Mouse (Mus musculus) kidney, embryonic 16.5 days (tissue): ENCODE results near the gene Lrch1. TPM values are rescaled to one million over a fixed set of nuclear protein-coding genes. Genes with fewer than 3 reads are reported as not detected.

Experiments
- ATAC-seq: fragments of 200-750 bp; cut with Nextera tagmentation; 2 replicates; pipeline ENCODE4 v1.8.0; 2017; ENCODE audit warnings: moderate TSS enrichment; ENCODE audit not compliant: low FRiP score, low TSS enrichment
- H3K27ac ChIP-seq: fragments of 300-500 bp; sonication (generic); 2 replicates; pipeline ENCODE4 v1.5.1; 2014; ENCODE audit warnings: low read length
- H3K27me3 ChIP-seq: fragments of 300-500 bp; sonication (generic); 2 replicates; pipeline ENCODE4 v1.6.1; 2014; ENCODE audit warnings: low read length, control low read depth, mixed read lengths; ENCODE audit not compliant: insufficient read depth
- H3K36me3 ChIP-seq: fragments of 300-500 bp; sonication (generic); 2 replicates; pipeline ENCODE4 v1.6.1; 2014; ENCODE audit warnings: low read length, control low read depth, mixed read lengths; ENCODE audit not compliant: insufficient read depth
- H3K4me1 ChIP-seq: fragments of 300-500 bp; sonication (generic); 2 replicates; pipeline ENCODE4 v1.6.1; 2014; ENCODE audit warnings: low read length, control low read depth, mixed read lengths; ENCODE audit not compliant: insufficient read depth
- H3K4me2 ChIP-seq: fragments of 300-500 bp; sonication (generic); replicated peaks from 2 replicates; pipeline ENCODE4 v1.6.1; 2014; ENCODE audit warnings: low read depth, low read length
- H3K4me3 ChIP-seq: fragments of 300-500 bp; sonication (generic); 2 replicates; pipeline ENCODE4 v1.5.1; 2014; ENCODE audit warnings: mild to moderate bottlenecking, low read length
- H3K9ac ChIP-seq: fragments of 300-500 bp; sonication (generic); replicated peaks from 2 replicates; pipeline ENCODE4 v1.6.1; 2014; ENCODE audit warnings: low read length
- H3K9me3 ChIP-seq: fragments of 300-500 bp; sonication (generic); 2 replicates; pipeline ENCODE4 v1.6.1; 2016; ENCODE audit warnings: low read length, control low read depth
- WGBS: fragments of 180-500 bp; shearing (Covaris S2); extraction: QIAGEN DNeasy Blood & Tissue Kit; methylation state at CpG from one replicate; pipeline ENCODE4 v1.1.7; 2014; 5-methylcytosine and 5-hydroxymethylcytosine counted together
- polyA plus RNA-seq: library from polyadenylated mRNA; unstranded; fragments of >200 nt; fragmentation: Nextera tagmentation; extraction: Ambion mirVana; gene quantifications from 2 replicates; pipeline ENCODE4 v1.2.1, GENCODE M21; 2015

Gene Lrch1
- polyA plus RNA-seq, 1 experiment from 2014 or later: 18.3 TPM

DNA sequence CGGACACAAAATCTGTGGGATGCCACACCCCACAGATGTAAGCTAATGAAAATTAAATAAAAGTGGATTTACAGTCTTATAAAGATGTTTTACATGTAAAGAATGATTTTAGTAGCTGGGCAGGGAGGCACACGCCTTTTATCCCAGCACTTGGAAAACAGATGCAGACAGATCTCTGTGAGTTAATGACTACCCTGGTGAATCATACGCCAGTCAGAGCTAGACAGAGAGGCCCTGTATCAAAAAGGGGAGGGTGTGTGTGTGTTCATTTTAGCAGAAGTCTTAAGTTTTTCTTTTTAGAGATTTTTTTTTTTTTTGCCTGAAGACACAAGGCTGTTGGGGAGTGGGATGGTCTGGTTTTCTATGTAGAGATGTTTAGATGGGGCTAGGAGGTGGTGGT, 160.0 kb downstream of the Lrch1 start:
- Histone ChIP-seq H3K27me3 (no peaks in the 10 kb centered on the region), H3K4me1 (0 out of 2 replicates have a peak, but pooled peaks cover 4% of the 10 kb centered on the region), H3K27ac (no peak overlapping the region), H3K36me3 (peaks cover 35% of the 10 kb centered on the region), H3K4me3 (no peak overlapping the region), H3K9me3 (no peaks in the 10 kb centered on the region), H3K9ac (no peak overlapping the region), H3K4me2 (no peak overlapping the region)
- ATAC-seq: no peak
- WGBS: 81% methylated on average over 3 of the region's 3 CpGs

DNA sequence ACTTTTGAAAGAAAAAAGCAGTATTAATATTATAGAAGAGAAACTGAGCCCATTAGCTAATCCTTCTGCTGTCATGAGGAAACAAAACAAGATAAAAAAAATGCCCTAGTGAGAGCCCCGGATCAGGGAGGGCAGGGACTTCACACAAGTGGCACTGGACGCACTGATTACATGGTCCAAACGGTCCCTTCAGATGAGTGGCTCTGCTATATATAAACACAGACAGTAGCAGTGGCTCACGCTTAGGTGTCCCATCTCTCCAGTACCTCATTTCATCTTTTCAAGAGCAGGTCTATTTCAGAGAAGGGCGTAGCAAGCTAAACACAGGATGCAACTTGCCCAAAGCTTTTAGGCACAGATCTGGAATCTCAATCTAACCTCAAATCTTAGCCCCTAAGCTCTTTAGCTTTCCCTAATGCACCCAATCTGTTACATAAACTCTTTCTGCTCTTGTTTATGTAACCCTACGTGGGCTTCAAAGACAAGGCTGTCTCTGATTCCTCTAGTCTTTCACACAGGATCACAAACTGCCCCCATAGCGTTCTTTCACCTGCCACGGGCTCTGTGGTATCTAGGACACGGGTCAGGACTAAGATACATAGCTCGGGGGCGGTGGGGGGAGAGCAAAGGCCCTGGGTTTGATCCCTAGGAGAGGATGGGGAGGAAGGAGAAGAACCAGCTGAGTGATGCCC, 163.3 kb downstream of the Lrch1 start:
- 82% methylated on average over 11 of the region's 11 CpGs for WGBS
- Histone ChIP-seq H3K9me3 (no peaks in the 10 kb centered on the region), H3K27me3 (no peaks in the 10 kb centered on the region), H3K9ac (no peak overlapping the region), H3K4me1 (no peaks in the 10 kb centered on the region), H3K36me3 (peaks cover 29% of the 10 kb centered on the region), H3K4me3 (no peak overlapping the region), H3K27ac (no peak overlapping the region), H3K4me2 (no peak overlapping the region)
- no peak for ATAC-seq

DNA sequence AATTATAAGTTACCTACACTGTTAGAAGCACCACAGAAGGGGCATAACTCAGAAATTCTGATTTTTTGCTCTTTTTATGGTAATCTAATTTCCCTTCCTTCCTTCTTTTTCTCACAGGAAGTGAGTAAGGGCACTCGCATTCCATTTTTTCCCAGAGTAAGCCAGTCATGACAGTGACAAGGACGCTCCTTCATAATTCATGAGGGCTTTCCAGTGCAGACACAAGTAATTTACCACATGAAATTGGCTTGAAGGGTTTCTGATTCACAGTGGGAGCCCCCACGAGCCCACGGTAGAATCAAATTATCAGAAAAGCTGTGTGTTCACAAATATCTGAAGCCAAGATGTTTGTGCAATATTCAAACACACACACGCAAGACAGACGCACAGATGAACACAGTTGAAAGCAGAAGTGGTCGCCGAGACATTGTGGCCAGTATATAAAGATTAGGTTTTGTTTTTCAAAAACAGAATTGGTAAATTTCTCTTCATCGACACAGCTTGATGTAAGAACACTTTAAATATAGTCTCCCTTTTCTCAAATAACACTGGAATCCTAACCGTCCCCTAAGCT, 173.5 kb downstream of the Lrch1 start:
- Histone ChIP-seq H3K27ac (no peak overlapping the region), H3K36me3 (peaks cover 29% of the 10 kb centered on the region)

DNA sequence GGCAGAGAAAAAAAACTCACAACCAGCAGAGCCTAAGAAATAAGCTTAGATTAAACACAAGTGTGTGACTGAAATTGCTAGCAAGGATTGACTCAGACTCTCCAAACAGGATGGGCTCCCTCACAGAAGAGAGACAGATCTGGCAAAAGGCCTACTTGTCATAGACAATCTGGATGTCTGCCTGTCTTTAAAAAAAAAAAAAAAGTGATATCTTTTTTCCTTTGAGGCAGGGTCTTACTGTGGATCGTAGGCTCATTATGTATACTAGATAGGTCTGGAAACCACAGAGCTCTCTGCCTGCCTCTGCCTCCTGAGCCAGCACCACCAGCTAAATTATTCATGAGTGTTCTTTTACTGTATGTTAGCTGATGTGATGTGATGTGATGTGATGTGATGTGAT, 179.8 kb downstream of the Lrch1 start:
- Histone ChIP-seq H3K27ac (no peak overlapping the region), H3K4me2 (no peak overlapping the region), H3K4me1 (no peaks in the 10 kb centered on the region), H3K36me3 (peaks cover 33% of the 10 kb centered on the region), H3K9ac (no peak overlapping the region), H3K27me3 (no peaks in the 10 kb centered on the region), H3K9me3 (no peaks in the 10 kb centered on the region), H3K4me3 (no peak overlapping the region)
- no peak for ATAC-seq
- WGBS: 87% methylated on average over 1 of the region's 1 CpGs

More for the DNA sequence above, 173.5 kb downstream of the Lrch1 start:
- no peaks in the 10 kb centered on the region for H3K4me1 ChIP-seq
- H3K9ac ChIP-seq: no peak overlapping the region
- H3K4me3 ChIP-seq: no peak overlapping the region
- no peaks in the 10 kb centered on the region for H3K9me3 ChIP-seq
- no peak overlapping the region for H3K4me2 ChIP-seq
- WGBS: 81% methylated on average over 10 of the region's 10 CpGs
- H3K27me3 ChIP-seq: no peaks in the 10 kb centered on the region
- no peak for ATAC-seq

DNA sequence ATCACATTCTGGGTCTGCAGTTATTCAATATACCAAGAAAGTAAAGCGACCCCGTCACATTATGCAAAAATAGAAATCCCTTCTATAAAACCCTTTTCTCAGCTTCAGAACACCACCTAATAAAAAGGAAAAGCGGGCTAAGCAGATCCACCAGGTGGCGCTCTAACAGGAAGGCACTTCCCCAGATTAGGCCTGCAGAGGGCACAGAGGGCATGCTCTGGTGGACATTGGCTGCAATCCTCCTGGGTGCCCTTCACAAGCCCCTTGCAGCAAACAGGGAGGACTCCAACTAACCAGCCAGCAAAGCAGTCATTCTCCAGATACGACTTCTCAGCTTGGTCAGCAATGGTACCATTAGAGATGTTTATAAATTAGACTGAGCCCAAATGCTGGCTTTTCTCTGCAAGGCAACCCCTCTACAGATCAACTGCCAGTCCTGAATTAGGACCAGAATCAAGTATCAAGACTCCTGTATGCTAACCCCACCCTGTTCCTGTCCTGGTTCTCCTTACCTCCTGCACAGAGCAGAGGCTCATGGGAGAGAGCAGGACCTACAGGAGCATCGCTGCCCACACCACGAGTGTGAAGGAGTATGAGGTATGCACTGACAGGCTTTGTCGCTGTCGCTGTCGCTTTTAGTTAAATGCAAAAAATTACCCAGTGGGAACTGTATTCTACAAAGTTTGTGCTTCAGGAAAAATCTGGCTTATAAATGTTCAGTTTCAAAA, 183.3 kb downstream of the Lrch1 start:
- Histone ChIP-seq H3K4me1 (no peaks in the 10 kb centered on the region), H3K27me3 (no peaks in the 10 kb centered on the region), H3K4me2 (no peak overlapping the region), H3K27ac (no peak overlapping the region), H3K4me3 (no peak overlapping the region), H3K9me3 (no peaks in the 10 kb centered on the region), H3K9ac (no peak overlapping the region), H3K36me3 (peaks cover 12% of the 10 kb centered on the region)
- 63% methylated on average over 10 of the region's 10 CpGs for WGBS
- peak; percentile 42; the same call in 1 of the 2 replicates for ATAC-seq

DNA sequence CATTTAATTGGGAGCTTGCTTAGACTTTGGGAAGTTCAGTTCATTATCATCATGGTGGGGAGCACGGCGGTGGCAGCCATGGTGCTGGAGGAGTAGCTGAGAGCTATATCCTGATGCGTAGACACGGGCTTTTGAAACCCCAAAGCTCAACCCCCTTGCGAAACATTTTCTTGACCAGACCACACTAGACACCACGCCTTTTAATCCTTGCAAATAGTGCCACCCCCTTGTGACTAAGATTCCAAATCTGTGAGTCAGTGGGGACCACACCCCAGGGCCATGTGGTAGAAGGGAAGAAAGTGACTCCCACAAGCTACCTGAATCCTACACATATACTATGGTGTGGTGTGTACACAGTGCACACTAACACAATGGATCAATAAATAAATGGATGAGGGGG, 210.8 kb downstream of the Lrch1 start:
- Histone ChIP-seq H3K4me2 (no peak overlapping the region), H3K36me3 (peaks cover 50% of the 10 kb centered on the region), H3K27ac (no peak overlapping the region), H3K9me3 (no peaks in the 10 kb centered on the region), H3K4me3 (no peak overlapping the region), H3K9ac (no peak overlapping the region), H3K27me3 (no peaks in the 10 kb centered on the region), H3K4me1 (peaks cover 19% of the 10 kb centered on the region)
- ATAC-seq: no peak
- WGBS: 96% methylated on average over 6 of the region's 6 CpGs

DNA sequence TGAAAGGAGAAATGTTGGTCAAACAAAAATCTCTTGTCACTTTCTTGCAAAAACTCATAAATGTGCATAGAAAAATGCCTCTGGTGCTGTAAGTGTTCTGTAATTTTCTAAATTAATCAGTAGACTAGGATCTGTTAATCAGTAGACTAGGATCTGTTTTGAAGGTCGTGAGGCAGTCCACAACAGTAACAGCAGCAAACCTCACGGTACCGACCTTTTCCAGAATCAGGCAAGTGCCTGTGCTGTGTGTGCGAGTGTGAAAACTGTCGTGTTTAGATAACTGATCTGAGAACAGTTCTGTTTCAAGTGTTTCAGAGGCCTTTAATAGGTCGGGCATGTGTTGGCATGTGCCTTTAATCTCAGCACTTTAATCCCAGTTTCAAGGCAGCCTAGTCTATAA, 212.2 kb downstream of the Lrch1 start:
- peak overlapping the region; percentile 18; the same call in 1 of the 2 replicates for H3K4me2 ChIP-seq
- 71% methylated on average over 6 of the region's 6 CpGs for WGBS
- no peaks in the 10 kb centered on the region for H3K9me3 ChIP-seq
- H3K4me1 ChIP-seq: peaks cover 24% of the 10 kb centered on the region
- peaks cover 36% of the 10 kb centered on the region for H3K36me3 ChIP-seq
- no peak for ATAC-seq
- H3K4me3 ChIP-seq: peak overlapping the region; percentile 10; the same call in 1 of the 2 replicates
- 0 out of 2 replicates have a peak overlapping the region, but pooled peaks have one; percentile 4 for H3K9ac ChIP-seq
- peak overlapping the region; percentile 20; the same call in 1 of the 2 replicates for H3K27ac ChIP-seq
- no peaks in the 10 kb centered on the region for H3K27me3 ChIP-seq

DNA sequence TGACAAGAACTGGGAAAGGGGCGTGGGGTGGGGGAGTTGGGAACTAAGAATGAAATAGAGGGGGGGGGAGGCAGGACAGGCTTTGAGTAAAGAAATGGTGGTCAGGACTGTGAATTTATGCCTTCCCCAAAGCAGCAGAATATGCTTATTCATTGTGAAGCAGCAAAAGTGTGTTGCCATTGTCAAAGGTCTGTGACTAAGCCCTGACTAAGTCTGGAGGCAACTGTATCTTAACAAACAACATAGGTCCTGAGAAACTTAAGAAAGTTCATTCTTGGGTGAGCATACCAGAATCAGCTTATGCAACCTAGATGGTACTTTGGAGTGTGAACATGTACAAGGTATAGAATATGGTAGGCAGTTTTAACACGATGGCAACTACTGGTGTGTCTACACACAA, 214.3 kb downstream of the Lrch1 start:
- H3K27me3 ChIP-seq: no peaks in the 10 kb centered on the region
- H3K4me3 ChIP-seq: peak overlapping the region; percentile 72
- peak overlapping the region; percentile 73 for H3K4me2 ChIP-seq
- ATAC-seq: no peak
- no peaks in the 10 kb centered on the region for H3K9me3 ChIP-seq
- peaks cover 24% of the 10 kb centered on the region for H3K4me1 ChIP-seq
- 60% methylated on average over 2 of the region's 2 CpGs for WGBS
- H3K9ac ChIP-seq: peak overlapping the region; percentile 48
- H3K27ac ChIP-seq: no peak overlapping the region
- H3K36me3 ChIP-seq: peaks cover 24% of the 10 kb centered on the region

DNA sequence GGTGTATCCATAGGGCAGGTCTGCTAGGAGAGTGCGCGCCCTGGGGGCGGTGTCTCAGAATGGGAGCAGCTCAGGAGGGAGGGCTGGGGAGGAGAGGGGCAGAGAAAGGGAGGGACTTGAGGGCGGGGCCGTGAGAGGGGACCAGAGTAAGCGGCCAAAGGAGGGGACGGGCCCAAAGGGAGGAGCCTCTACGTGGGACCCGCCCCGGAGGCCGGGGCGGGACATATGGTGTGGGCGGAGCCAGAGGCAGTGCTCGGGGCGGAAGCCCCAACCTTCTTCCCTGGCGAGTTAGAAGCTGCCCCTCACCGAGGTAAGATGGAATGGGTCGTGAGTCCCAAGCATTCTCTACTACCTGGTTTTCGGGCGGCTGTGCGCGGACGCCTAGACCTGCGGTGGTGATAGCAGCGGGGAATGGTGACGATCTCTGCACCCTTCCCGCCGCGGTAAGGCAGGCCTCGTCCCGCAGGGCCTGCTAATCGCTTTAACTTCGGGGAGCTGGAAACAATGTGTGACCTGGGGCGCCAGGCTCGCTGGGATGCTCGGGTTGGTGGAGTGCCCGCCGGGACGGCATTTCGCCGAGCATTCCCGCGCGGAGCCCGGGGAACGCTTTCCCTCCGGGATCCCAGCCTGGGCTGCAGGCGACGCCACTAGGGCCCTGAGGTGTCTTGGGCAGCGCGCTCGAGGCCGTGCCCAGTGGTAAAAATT, 215.4 kb downstream of the Lrch1 start, which contains the start of gene Esd:
TSS of gene Esd (plus strand) at position 219 of the 705 bp plus-strand sequence.
- peak within 1 kb of the TSS; percentile 73 for H3K4me2 ChIP-seq
- WGBS: under 1% methylated on average over 53 of the region's 53 CpGs
- H3K4me1 ChIP-seq: peaks cover 32% of the 10 kb centered on the region
- no peaks in the 10 kb centered on the region for H3K9me3 ChIP-seq
- peak; percentile 97 for ATAC-seq
- H3K9ac ChIP-seq: peak within 1 kb of the TSS; percentile 89
- H3K36me3 ChIP-seq: peaks cover 18% of the 10 kb centered on the region
- no peaks in the 10 kb centered on the region for H3K27me3 ChIP-seq
- peak within 1 kb of the TSS; percentile 96 for H3K27ac ChIP-seq
- H3K4me3 ChIP-seq: peak within 1 kb of the TSS; percentile 72
